Mouse (Mus musculus) cerebellum, adult 9-10 months (tissue): ENCODE measurements around the gene Ptger1.

Experiments used
- DNase-seq: peaks from one replicate; pipeline ENCODE4 v3.0.0; 2022

Gene Ptger1

DNA sequence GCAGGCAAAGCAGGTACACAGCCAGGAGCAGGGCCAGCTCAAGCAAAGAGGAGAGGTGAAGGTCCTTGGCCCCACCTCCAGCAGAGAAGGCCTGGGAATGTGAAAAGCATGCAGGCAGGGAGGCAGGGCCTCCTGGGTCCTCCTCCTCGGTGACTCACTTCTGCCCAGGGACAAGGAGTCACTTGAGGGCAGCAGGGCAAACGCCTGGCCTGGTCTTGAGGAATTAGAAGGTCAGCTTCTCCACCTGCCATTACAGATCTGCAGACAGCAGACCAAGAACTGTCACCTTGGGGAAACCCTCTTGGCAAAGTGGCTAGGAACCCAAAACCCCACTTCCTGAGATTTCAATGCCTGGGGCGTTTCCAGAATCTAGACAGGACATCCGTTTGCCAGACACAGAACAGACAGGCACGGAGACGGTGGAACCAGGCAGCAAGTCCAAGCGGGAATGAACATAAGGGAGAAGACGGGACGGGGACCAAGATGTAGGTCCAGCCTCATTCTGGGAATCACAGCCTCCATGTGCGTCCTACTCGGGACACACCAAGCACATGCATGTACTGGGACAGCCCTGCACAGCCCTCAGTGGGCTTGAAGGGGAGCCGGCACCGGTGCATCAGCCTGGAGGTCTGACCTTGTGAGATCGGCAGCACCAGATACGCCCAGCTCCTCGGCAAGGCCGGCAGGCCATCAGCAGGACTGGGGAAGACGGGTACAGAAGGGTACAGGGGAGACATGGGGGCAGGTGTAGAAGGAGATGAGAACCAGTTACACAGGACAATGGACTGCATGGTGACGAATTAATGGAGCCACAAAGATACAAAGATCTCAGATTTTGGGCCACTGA lies 31.1 kb downstream of the Ptger1 start:
- DNase-seq: peak; percentile 33

DNA sequence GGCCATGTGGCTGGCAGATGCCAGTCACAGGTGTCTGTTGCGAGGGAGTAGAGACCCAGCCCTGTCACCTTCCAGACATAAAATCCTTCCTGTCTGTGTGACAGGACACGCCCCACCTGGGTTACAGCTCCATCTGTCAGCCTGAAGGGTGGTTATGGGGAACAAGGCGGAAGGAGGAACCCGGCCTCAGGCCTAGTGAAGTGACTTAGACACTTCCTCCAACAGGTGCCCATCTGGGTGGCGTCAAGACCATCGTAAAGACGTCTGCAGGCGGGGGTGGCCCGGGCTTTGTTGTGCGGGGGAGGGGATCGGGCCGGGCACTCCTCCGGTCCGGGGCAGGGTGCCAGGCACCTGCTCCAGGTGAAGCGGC lies 31.8 kb downstream of the Ptger1 start:
- DNase-seq: peak; percentile 75

DNA sequence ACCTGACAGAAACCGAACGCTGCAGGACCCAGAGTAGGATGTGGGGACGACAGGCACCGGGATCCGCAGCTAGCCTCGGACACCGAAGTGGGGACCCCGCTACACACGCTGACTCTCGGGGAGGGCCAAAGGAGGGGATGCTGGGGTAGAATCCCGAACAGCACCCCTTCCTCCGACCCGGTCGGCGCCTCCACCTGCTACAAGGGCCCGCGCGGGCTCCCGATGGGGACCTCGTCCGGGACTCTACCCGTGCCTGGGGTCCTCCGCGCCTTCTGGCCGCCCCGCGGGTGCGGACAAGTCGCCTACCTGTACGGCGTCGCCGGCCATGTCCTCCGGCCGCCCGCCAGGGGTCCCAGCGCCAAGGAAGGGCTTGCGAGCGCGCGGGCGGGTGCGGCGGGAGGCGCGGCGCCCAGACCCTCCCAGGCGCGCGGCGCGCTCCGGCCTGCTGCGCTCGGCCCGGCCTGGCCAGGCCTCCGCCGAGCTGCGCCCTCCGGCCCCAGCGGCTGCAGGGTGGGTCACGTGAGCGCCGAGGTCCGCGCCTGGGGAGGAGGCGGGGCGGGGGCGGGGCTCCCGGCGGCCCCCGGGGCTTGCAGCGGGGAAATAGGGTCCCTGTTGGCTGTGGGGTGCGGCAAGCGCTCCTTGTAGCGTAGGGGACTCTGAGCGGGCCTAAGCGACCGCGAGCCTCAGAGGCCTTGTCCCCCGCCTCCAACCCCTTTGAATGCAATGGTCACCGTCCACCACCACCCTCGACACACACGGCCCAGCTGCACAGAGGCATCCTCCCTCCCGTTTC lies 32.4 kb downstream of the Ptger1 start, which contains the start of gene Pkn1:
TSS of gene Pkn1 (minus strand) at position 519 of the 793 bp plus-strand sequence.
- DNase-seq: peak; percentile 64

DNA sequence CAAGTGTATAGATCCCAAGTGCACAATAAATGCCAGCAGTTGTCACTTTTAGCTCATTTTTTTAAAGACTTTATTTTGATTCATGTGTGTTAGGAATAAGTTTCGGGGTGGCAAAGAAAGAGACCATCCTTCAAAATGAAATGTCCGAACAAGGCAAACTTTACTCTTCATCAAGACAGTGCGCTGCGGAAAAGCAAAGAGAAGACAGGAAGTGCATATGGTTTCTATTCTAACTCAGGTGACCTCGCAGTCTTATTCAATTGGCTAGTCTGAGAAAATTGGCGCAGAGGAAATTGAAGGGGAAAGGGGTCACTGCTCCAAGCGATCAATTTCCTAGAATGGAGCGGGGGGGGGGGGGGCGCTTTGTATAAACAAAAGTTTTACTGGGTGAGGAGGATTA lies 33.1 kb downstream of the Ptger1 start:
- peak; percentile 41 for DNase-seq

DNA sequence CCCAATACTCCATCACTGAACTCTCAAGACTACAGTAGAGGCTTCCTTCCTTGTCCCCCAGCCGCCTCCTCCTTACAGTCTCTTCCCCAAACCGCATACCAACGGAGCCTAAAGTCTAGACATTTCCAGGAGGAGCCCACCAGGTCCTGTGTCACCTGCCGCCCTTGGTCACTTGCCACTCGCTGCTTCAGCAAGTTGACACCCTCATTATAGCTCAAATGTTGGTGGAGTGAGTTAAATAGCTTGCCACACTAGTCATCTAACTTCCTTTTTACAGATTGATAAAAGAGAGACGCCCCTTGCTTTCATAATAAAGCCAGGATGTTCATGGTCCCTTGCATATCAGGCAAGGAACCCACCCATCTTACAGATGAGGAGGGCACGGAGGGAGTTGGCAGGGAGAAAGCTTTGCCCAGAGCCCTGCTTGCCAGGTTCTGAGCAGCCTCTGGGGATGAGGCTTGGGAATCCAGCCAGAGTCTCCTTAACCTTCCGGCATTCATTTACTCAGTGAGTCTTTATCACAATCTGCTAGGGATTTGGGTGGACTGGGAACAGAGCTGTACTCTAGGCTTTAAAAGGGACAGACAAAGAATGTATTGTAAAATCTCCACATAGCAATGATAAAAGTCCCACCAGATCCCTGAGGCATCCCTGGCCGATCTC lies 34.1 kb downstream of the Ptger1 start:
- DNase-seq: peak; percentile 24

DNA sequence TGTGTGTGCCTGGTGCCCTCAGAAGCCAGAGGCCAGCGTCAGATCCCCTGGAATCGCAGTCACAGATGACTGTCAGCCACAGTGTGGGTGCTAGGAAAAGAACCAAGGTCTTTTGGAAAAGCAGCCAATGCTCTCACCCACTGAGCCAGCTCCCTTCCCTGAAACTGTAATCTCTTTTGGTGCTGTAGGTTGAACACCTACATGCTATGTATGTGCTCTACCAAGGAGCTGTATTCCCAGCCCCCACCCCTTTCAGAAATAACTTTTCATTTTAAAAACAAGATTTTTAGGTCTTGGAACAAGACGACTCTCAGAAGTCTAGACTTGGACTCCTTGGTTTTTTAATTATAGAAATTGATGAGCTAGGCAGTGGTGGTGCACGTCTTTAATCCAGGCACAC lies 36.9 kb downstream of the Ptger1 start:
- DNase-seq: no peak

DNA sequence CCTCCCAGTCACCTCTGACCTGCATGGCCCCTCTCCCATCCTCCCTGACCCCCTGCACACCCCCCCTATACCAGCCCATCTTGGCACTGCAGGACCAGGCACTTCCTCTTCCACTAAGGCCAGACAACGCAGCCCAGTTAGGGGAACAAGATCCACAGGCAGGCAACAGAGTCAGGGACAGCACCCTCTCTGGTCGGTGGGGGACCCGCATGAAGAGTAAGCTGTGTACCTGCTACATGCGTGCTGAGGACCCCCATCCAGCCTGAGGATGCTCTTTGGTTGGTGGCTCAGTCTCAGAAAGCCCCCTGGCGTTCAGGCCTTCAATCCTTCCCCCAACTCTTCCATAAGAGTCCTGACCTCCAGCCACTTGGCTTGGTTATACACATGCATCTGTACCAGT lies 39.9 kb downstream of the Ptger1 start:
- DNase-seq: no peak

DNA sequence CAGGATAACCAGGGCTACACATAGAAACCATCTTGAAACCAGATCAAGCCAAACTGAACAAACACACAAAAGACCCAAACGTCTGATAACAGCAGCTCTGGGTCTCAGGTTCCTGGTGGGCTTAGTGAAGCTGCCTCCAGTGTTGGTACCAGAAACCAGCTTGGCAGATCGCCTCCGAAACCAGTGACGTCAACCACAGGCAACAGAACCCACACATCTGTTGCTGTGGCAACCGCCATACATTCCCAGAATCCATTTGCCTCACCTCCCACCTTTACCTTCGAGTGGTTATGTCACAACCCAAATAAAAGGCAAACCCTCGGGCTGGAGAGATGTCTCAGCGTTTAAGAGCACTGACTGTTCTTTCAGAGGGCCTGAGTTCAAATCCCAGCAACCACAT lies 41.1 kb downstream of the Ptger1 start:
- no peak for DNase-seq

DNA sequence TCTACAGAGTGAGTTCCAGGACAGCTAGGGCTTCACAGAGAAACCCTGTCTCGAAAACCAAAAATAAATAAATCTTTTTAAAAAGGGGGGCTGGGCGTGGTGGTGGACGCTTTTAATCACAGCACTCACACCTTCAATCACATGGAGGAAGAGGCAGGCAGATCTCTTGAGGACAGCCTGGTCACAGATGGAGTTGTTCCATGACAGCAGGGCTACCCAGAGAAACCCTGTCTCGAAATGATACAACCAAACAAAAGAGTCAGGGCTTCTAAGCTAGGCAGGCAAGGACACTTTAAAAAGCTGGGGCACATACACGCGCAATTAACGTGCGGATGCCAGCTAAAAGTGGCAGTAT lies 48.2 kb downstream of the Ptger1 start:
- no peak for DNase-seq

DNA sequence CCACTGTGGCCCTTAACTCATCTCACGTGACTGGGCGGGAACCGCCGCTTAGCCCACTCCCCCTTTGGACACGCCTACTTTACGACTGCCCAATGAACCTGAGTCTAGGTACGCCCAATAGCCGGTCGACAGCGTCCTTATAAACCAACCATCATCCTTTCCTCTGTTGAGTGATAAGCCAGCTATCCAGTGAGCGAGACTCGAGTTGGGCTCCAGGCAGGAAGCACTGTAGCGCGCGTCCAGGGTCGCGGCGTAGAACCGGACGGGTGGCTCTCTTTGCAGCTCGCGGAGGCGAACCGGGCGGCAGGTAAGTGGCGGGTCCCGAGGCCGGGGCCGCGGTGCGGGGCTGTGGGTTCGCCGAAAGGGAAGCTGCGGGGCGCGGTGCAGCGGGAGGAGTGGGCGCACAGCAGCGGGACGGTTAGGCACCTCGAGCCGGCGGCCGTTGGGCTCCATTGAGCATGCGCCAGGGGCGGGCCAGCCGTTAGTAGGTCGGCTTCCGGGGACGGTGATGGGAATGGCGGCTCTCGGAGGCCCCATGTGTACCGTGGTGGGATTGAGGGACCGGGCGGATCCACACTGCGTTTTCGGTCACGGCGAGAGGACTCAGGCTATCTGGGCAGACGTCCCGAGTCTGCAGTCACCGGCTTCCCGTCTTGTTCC lies 48.7 kb downstream of the Ptger1 start, which contains the start of gene Ddx39:
TSS of gene Ddx39 (plus strand) at position 147 of the 660 bp plus-strand sequence.
- DNase-seq: peak; percentile 99

DNA sequence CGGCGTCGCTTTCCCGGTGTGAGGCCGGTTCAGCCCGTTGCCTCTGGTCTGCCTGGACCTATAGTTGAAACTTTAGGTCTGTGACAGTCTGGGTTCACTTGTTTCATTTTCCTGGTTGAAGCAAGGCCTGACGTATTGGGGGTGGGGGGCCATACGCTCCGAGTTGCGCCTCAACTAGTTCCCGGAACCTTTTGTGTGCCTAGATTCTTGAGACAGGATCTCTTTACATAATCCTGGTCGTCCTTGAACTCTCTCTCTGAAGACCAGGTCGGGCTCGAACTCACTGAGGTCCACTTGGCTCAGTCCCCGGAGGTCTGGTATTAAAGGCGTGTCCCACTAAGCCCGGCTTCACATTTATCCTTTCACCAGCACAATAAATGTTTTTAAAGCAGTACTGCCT lies 49.3 kb downstream of the Ptger1 start:
- peak; percentile 41 for DNase-seq

DNA sequence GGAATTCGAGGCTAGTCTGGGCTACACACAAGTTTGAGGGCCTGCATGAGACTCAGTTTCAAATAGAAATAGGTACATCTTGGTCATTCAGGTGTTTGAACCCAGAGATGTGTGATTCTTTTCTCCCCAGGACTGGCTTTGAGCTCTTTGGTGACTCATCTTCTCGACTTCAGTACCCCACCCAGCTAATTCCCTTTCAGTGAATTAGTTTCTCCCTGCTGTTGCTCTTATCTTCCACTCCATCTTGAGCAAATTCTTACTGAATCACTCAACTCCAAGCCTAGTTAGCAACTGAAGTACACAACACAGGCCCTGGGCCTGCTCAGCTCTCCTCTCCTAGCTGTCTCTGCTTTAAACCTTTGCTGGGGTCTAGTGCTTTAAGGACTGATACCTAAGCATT lies 50.1 kb downstream of the Ptger1 start:
- no peak for DNase-seq

DNA sequence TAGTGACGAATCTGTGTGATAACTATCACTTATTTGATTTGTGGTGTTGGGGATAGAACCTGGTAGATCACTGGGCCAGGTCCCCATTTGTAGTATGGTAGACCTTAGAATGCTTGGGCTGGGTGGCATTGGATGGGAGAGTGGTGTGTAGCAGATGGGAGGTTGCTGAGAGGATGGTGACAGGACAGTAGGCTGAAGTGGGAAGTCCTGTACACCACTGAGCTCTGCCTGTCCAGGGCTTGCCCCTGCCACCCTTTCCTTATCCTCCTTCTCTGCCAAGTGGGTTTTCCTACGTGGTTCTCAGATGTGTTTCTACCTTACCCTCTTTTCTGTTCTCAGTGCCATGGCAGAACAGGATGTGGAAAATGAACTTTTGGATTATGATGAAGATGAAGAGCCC lies 52.6 kb downstream of the Ptger1 start:
- DNase-seq: no peak

DNA sequence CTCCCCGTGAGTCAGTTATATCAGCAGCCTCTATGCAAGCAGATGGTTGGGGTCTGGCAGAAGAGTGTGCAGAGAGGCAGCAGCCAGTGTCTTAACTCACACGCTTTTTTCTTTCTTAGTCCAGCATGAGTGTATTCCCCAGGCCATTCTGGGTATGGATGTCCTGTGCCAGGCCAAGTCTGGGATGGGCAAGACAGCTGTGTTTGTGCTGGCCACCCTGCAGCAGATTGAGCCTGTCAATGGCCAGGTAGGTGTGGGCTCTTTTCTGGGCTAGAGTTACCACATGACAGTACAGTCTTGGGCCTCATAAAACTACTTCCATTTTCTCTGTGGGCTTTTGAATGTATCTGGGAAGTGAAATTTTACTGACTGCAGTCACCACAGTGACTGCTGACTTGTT lies 53.2 kb downstream of the Ptger1 start:
- DNase-seq: no peak

DNA sequence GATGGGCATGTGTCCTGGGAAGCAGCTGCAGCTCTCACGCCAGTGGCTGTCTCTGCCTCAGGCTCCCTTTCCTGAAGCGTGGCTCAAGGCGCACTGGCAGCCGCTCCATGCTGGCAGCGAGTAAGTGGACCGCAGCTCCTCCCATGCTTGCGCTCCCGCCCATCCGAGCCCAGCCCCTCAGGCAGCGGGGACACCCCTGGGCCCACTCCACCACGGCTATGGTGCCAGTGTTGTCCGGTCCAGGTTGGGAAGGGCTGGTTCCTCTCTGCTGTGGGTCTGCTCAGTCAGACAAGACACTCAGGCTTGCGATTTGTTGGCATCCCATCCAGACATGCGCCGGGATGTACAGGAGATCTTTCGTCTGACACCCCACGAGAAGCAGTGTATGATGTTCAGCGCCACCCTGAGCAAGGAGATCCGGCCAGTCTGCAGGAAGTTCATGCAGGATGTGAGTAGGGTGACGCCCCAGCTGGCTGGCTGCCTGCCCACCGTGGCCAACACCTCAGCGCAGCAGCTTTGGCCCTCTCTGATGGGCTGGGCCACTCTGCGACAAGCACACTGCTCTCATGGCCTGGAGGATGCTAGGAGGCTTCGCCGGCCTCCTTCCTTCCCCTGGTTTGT lies 55.0 kb downstream of the Ptger1 start:
- no peak for DNase-seq
